Mouse (Mus musculus) inflammation-experienced regulatory T-cells, adult 6 months (primary cell): ENCODE data around the gene Tmem135. TPM values are rescaled to one million over a fixed set of nuclear protein-coding genes. Genes with fewer than 3 reads are reported as not detected.

Experiments used
- polyA plus RNA-seq, 3 experiments: library from polyadenylated mRNA; unstranded; fragments of 100-300 nt; shearing (Covaris generic); gene quantifications; one replicate each; pipeline ENCODE4 v1.2.1; 2017

Gene Tmem135
- polyA plus RNA-seq, 3 experiments from 2014 or later = 23.2 to 30.3 (median 26.3) TPM

Other genes with a start within 250 kb of the Tmem135 start
- gene Fzd4, start 133 bp upstream of the Tmem135 start, polyA plus RNA-seq = not detected
- not detected for gene Prss23, start 123.0 kb upstream of the Tmem135 start, polyA plus RNA-seq
- under 1 TPM in 2 of 3 experiments, not detected in 1; 0.07 to 0.16 TPM for gene Me3, start 228.2 kb upstream of the Tmem135 start, polyA plus RNA-seq